Mouse (Mus musculus): ENCODE results near the gene Cct5.

The Cct5 gene

GRCm38 (mm10) chr15:31563577-31564546 lies 37.7 kb downstream of the Cct5 start:
- DNase-seq (ENCODE audit: low read depth): no peak

GRCm38 (mm10) chr15:31562847-31563246 lies 38.8 kb downstream of the Cct5 start:
- no peak for DNase-seq (ENCODE audit: low read depth)

DNA sequence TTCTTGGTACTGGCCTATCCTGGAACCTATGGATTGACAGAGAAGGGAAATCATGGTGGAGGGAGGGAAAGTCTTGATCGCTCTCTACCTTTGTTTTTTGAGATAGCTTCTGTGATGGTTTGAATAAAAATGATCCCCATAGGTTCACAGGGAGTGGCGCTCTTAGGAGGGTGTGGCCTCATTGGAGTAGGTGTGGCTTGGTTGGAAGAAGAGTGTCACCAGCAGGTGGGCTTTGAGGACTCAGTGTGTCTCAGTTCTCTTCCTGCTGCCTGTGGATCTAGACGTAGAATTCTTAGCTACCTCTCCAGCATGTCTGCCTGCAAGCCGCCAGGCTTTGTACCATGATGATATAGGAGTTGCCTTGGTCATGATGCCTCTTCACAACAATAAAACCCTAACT lies 39.6 kb downstream of the Cct5 start:
- DNase-seq (ENCODE audit: low read depth): no peak

DNA sequence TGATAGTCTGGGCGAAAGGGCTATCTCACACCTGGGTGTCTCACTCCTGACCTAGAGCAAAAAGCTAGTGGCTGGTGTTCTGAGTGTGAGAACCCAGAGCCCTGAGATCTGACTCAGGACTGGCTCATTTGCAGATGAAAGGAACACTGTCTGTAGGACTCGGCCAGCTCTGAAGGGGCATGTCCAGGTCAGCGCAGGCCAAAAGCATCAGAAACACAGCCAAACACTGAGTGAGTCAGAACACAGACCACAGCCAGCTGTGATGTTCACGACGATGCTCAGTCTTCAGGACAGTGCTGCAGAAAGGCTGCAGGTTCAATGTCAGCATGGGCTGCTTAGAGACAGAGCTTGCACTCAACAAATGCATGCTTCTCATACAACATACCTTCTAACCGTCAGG lies 40.2 kb downstream of the Cct5 start:
- DNase-seq (ENCODE audit: low read depth): no peak

DNA sequence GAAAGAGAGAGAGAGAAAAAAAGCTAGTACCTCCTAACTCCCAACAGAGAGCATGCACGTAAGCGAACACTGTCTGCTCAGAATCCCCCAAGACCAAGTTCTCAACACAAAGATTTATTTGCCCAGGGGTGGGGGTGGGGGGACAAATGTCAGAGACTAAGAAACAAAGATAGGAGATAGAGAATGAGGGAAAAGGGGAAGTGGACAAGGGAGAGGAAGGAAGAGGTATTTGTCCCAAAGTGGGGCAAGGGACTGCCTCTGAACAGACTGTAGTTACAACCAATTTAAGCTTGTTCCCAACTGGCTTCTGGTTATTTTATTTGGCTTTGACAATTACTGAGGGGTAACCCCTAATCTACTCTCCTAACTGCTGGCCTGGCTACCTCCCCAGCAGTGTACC lies 46.7 kb downstream of the Cct5 start:
- no peak for DNase-seq (ENCODE audit: low read depth)

DNA sequence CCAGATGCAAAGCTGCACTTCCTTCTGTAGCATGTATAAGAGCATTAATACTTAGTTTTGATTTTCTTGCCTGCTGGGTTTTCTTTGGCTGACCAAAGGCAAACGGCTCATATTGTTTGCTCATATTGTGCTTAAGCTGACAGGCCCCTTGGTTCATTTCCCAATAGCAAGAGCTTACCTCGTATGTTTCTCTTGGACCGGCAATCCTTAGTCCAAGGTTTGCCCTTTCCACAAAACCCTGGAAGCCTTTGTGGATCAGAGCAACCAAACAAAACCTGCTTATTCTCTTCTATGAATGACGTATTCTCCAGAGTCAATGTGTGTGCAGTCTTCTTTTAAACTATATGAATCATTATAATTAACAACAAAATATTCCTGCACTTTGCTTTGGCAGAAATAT lies 51.2 kb downstream of the Cct5 start:
- no peak for DNase-seq (ENCODE audit: low read depth)

DNA sequence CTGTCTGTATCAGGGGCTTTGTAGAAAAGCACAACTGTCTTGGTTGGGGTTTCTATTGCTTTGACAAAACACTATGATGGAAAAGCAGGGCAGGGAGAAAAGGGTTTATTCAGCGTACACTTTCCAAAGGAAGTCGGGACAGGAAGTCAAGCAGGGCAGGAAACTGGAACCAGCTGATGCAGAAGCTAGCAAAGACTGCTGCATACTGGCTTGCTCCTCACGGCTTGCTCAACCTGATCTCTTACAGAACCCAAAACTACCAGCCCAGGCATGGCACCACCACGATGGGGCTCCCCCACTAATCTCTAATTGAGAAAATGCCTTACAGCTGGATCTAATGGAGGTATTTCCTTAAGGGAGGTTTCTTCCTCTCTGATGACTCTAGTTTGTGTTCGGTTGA lies 54.2 kb downstream of the Cct5 start:
- DNase-seq (ENCODE audit: low read depth): no peak

- DNase-seq (ENCODE audit: low read depth): no peak
Observed at GRCm38 (mm10) chr15:31546291-31546690, 55.3 kb downstream of the Cct5 start.

- no peak for DNase-seq (ENCODE audit: low read depth)
Observed at GRCm38 (mm10) chr15:31545058-31545457, 56.5 kb downstream of the Cct5 start.

DNA sequence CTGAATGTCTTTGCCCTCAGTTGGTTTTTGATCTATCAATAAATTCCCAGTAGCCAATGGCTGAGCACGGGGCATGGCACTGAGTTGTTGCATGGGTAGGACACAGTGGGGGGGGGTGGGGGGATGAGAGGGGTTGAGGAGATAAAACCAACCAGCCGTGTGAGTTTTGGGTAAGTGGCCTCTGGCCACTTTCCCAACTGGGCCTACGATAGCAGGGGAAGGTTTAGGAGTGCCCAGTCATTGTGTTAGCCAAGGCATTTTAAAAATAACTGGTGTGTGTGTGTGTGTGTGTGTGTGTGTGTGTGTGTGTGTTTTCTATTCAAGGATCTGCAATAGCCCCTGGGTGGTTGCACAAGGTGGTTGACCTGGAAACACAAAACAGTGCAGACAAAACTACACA lies 58.4 kb downstream of the Cct5 start:
- DNase-seq (ENCODE audit: low read depth): no peak

GRCm38 (mm10) chr15:31542013-31542958 lies 59.3 kb downstream of the Cct5 start:
- no peak for DNase-seq (ENCODE audit: low read depth)
